Mouse (Mus musculus) left cerebral cortex, postnatal 36 days (tissue): ENCODE measurements at regions not wholly inside any gene's neighbourhood (a gene's known extent, or its start where the extent isn't known, plus 50 kb on each side); places are given as distances from the start of the nearest gene placed in this dataset.

Experiments used
- DNase-seq, 2 experiments: peaks; one replicate each; pipeline ENCODE4 v3.0.0; 2021 to 2022; ENCODE audit warnings: low spot score in 2 of 2, mixed read lengths in 1 of 2
- intact Hi-C: fragments of 180-260 bp; cut with DNase I; formaldehyde crosslinking; loops from one replicate; pipeline ENCODE4 v1.15.1; 2025

DNA sequence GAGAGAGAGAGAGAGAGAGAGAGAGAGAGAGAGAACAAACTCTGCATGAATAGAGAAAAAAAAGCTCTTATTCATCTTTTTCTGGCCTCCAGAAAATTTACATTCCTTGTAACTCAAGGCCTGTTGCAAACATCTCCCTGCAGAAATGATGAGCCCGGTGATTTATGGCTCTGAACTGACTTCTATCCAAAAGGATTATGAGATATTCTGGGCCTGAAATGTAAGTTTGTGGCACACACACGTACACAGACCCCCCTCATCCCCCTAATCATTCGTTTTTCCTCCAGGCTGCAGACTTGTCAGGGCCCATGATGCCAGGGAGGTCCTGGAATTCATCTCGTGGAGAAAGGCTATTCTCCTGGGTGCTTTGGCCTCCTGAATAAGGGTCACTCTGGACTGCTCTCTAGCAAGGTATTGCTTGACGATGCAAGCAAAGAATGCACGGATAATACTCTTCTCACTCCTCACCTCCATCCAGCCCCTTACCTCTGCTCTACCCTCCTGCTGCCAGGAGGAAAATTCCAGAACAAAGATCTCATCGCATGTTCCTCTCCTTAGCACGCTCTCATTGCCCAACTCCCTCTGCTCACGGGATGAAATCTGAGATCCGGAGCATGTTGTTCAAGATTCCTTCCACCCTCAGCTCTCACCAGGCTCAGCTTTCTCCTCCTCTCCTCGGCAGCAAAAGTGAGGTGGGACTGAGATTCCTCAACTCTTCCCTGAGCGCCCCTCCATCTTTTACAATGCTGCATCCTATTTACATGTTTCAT is 362.0 kb upstream of the Klf4 start:
- intact Hi-C loops, result no loop called here
- no peak for DNase-seq

DNA sequence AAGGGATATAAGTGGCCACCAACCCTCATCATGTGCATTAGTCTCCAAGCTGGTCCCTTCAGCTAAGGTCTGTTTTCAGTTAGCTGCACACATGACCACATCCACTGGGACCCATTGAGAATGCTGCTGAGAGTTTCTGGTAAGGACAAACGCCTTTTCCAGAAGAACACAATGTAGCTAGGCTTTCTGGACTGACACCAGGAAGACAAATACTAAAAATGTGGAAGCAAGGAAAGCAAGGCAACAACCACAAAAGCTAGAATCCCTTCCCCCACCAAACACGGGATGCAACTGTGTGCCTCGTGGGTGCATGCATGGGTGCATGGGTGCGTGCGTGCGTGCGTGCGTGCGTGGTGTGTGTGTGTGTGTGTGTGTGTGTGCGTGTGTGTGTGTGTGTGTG is 359.4 kb upstream of the Klf4 start:
- DNase-seq, result no peak
- intact Hi-C loops, result no loop called here

DNA sequence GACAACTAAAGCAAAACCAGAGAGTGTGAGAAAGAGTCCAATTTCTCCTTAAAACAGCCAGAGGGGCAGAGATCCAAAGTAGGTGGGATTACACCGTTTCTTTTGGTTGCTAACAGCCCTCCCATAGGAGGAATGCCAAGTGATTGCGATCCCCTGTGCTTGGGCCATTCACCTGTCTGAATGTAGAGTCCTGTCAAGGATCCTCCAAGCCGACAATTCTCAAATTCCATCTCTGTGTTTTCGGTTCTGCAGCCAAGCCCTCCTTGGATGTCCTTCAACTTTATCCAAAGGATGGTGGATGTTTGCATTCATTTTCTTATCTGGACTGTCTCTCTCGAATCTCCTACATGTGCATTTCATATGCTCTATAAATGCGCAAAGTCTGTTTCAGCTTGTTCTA is 355.3 kb upstream of the Klf4 start:
- intact Hi-C loops, result no loop called here
- no peak for DNase-seq

DNA sequence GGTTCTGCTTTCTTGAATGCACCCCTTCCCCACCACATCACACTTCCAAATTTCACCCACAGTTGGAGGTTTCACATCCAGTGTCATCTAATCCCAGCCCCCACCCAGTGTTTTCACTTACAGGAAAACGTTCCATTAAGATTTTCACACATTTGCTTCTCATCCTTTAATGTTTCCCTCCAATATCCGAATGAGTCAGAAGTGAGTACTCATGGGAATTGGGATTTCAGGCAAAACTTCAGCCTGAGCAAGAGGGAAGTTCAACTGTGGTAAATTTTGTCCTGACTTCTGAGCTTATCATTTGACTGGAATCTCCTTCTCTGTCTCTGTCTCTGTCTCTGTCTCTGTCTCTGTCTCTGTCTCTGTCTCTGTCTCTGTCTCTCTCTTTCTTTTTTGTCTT is 350.3 kb upstream of the Klf4 start:
- DNase-seq, result no peak
- intact Hi-C loops, result no loop called here

DNA sequence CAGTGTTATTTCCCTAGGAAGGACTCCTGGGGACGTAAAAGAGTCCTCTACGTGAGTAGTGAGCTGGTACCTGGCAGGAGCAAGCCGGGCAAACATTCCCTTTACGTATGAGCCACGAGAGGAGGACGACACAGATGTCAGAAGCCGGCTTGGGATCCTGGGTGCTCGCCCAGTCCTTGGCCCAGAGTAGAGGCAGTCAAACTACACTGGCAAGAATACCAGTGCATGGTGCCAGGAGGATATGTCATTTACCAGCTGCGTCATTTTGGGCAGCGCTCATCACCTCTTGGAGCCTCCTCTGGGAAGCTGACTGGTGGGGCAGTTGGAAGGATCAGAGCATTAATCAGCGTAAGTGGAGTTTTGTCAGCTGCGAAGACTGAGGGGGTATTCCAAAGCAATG is 343.0 kb upstream of the Klf4 start:
- intact Hi-C loops, result no loop called here

DNA sequence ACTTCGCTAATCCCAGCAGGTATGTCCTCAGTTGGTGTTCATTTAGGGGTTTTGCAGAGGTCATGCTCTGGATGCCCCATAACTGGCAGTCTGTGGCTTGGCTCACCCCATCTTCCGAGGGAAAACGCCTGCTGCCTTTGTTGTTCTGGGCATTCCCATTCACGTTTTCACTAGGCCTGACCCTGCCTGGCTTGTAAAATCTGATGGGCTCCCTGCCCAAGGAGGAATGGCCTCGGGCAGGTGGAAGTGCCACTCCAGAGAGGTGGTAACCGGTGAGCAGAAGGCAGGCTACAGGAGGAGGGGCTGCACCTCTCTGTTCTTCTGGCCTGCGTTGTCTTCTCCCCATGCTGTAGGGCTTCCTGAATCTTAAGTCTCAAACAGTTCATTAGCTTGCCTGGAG is 342.6 kb upstream of the Klf4 start:
- intact Hi-C loops, result no loop called here
- DNase-seq, result no peak

More for the DNA sequence above, 343.0 kb upstream of the Klf4 start:
- DNase-seq, result peak in 1 of 2 experiments; percentile 6

DNA sequence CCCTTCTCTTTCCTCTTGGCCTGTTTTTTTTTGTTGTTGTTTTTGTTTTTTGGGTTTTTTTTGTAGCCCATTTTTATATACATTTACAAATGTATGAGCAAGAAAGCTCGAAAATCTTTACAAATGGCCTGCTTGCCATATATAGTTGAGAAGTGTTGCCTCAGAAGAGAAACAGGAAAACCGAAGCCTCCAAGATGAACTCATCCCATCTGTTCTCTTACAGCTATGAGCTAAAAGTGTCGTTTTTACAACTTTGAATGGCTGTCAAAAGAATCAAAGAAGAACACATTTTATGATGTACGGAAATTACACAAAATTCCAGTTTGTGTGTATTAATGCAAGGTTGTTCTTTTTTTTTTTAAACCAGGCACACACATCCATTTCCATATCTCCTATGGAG is 342.0 kb upstream of the Klf4 start:
- intact Hi-C loops, result no loop called here
- no peak for DNase-seq

DNA sequence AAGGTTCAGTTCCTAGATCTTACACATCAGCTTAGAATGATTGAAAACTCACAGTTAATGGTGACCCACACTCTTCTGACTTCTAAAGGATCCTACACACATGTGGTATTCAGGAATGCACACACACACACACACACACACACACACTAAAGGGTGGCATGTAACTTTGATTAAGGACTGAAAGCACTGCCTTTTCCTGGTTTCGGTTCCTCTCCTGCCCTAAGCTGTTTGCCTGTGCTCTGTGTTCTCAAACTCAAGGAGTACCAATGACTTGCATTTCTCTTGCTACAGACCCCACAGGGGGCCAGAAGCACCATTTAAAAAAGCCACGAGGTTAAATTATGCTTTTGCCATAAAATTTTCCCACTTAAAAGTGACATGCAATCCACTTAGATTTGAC is 327.8 kb upstream of the Klf4 start:
- DNase-seq, result no peak
- intact Hi-C loops, result no loop called here

DNA sequence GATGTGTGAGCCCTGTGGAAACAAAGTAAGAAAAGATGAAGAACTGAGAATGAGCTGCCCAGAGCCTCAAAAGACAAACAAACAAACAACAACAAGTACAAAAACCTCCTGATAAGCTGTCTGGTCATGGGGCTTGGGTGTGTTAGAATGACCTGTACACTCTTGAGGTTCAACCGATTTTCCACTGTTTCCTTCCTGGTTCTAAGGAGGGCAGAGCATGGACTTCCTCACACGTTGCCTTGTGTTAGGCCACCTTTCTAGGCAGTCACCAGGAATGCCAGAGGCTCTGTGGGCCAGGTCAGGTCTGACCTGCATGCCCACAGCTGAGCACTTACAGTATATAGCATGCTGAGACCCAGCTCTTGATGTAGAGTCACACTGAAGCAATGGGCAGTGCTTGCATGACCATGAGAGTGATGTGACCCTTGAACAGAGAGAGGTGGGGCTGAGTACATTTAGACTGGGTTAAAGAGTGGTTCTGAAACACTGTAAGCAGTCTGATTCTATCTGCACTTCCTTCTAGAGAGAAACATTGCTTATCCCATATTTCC is 327.0 kb upstream of the Klf4 start:
- no peak for DNase-seq
- intact Hi-C loops, result no loop called here

DNA sequence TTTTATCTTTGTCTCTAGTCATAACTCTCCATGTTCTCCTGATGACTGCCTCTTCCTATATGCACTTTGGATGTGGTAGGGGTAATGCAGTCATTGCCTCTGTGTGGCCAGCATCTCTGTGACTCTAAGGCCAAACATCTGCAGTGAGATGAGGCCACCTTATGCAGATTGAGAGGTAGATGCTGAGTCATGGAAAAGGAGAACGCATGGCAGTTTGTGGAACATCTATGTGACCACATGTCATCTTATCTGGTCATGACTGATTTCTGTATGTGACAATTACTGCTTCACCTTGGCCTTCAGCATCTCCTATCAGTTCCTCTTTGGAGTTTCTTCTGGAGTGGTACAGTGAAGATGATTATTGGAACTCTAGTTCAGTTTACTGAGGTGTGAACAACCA is 319.2 kb upstream of the Klf4 start:
- intact Hi-C loops, result no loop called here
- no peak for DNase-seq

DNA sequence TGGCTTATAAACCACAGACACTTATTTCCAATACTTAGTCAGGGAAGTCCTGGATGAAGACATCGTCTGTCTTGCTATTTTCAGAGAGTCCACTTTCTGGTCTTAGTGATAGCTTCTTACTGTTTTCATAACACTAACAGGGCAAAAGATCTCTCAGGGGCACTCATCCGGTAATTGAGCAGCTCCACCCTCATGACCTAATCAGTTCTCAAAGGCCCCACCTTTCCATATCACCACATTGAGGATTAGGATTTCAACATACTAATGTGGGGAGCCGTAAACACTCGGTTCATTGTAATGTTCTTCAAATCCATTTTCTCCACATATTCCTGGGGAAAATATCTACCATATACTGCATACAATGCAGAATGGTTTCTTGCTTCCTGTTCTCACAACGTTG is 318.8 kb upstream of the Klf4 start:
- intact Hi-C loops, result no loop called here

DNA sequence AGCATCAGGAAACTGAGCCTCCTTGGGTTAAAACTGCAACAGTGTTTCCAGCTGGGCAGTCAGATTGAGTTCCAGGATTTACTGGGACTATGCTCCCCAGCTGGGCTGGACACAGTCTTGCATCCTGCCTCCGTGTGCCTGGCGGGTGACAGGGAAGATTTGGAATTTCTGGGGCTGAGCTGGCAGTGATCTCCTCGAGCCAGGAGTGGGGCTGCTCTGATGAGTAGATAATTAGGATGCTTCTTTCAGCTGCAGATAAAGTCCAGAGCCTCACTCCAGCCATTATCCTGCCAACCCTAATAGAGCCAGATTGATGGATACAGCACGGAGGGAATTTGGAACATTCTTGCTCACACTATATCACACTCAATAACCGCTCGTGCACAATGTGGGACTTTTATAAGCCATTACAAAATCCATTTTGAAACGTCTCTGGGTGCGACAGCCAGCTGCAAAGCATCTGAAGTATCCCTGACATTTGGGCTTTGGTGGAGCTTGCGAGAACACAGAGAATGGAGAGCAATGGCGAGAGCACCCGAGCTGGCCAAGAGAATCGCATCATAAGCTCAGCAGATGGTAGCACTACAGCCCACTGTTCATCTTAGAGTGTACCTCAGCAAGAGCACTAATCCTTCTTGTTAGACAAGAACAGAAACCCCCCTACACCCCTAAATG is 311.6 kb upstream of the Klf4 start:
- intact Hi-C loops, result no loop called here
- no peak for DNase-seq

More for the DNA sequence above, 318.8 kb upstream of the Klf4 start:
- DNase-seq, result no peak

DNA sequence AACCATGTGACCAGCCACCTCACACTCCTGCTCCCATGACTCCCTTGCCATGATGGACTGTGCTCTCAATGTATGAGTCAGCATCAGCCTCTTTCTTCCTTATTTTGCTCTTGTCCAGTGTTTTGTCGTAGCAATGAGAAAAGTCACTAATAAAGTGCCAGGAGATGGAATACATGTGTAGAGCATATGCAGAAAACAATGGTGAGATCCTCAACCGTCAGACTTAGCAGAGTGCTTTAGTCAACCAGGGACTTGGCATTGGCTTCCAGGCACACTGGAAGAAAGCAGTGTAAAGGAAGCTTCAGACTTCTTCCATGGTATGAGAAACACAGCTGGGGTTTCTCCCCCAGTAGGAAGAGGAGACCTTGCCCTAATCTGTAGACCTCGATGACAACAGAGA is 306.3 kb upstream of the Klf4 start:
- intact Hi-C loops, result no loop called here

DNA sequence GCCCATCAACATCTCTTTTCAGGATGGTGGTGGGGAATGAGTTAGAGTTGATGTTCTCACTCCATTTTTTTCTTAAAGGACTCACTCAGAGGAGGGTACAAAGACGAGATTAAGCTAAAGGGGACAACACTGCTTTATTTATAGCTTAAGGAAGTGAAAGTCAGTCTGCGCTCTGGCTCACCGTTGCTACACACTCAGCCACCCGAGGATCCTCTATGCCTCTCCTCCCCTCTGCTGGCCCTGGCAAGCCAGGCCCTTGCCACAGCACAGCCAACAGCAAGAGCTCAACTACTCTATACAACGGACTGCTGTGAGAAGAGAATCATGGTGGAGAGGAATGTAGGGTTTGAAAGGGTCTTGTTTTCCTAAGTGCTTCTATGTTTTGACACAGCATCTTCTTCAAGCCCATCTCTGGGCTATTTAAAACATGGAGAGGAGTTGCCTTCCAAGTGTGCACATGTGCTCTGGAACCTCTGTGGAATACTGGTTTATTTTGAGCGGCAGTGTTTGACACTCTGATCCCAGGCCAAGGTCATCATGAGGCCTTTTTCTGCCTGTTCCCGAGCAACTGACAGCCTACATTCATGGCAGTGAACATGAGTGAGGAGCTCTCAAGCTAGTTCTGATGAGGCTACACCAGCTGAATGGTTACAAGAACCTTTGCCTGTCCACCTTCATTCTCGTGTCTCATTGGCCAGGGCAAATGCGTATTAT is 291.9 kb upstream of the Klf4 start:
- DNase-seq, result no peak
- intact Hi-C loops, result no loop called here

More for the DNA sequence above, 306.3 kb upstream of the Klf4 start:
- DNase-seq, result no peak

DNA sequence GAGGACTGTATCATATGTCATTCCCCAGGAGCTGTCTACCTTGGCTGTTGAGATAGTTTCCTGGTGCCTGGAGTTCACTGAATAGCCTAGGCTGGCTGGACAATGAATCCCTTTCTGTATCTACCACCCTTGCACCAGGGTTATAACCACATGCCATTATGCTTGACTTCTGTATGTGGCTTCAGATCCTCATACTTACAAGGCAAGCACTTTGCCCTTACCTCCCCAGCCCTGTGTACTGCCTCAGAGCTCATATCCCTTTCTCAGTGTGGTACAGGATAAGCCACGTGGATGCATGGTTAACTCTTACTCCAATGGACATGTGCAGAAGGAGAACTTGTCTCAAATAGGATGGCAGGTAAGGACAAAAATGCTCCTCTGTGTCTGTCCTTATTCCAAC is 291.3 kb upstream of the Klf4 start:
- no peak for DNase-seq
- intact Hi-C loops, result no loop called here

DNA sequence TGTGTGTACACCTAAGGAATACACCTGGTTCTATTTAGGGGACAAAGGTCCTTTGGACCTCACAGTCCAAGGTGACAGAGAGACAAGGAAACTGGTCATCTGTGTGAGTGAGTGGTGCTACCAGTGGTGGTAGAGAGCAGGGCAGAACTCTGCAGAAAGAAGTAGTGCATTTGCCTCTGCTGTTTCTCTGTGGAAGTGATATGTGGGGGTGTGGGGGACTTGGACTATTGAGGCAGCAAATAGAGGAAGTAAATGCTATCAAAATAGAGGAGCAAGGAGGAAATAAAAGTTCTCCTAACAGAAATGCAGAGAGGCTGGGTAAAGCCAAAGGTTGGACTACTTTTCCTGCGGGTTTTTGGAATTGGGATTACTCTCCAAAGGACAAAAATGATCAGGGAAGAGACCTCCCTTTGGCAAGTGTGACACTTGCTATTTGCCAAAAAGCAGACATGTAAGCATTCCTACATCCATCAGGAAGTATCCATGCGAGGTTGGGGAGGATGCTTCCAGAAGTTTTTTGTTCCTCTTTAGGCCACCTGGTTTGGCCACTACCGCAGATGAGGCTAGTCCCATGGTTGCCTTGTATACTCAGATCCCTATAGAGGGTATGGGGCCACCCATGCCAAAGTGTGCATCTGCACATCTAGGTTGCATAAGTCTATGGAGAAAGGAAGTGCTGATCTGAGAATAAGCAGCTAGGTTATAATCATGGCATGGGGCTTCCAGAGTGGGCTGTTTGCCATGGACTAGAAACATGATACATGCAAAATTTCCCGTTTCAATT is 285.0 kb upstream of the Klf4 start:
- DNase-seq, result no peak
- intact Hi-C loops, result no loop called here

DNA sequence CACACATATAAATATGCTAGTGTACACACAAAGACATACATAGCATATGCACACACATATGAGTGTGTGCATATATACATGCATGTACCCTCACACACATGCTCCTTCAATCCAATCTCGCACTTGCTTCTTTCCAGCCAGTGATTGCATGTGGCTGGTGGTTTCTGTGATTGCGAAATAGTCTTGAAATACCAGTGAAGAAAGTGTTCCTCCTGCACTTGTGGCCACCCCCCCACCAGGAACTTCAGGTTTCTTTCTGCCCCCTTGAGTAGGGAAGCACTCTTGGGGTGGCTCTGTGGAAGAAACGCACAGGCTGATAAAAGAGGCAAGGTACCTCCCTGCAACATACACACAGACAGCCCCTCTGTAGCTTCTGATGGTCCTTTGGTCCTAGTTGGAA is 283.6 kb upstream of the Klf4 start:
- intact Hi-C loops, result no loop called here

DNA sequence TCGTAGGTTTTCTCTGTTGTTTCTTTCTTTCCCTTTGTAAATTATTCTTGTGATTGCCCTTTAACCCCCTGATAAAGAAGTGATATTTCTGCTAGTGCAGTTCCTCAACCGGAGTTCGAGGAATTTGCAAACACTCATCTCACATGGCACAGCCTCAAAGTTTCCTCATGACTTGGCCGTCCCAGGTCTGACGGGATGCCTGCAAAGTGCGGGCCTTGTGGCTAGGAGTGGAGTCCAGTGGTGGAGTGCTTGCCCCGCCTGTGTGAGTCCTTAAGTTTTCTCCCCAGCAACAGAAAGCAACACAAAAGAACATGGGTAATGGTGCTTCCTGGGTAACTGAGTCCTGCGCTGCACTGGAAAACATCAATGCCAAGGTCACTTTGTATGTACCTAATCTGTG is 280.6 kb upstream of the Klf4 start:
- DNase-seq, result no peak
- intact Hi-C loops, result no loop called here

More for the DNA sequence above, 283.6 kb upstream of the Klf4 start:
- DNase-seq, result no peak

DNA sequence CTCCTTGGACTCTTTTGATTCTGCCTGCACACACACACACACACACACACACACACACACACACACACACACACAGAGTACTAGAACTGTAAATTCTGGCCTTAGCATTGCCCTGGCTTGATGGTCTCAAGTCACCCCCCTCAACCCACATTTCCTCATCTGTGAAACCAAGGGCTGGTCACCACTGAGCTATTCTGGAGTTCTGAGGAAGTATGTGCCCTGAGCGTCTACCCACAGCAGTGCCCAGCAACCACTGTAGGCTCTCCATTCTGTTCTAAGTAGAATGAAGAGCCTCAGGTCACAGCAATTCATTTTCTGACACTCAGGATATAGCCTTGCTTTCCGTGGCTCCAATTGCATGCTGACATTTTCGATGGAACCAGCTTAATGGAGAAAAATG is 279.4 kb upstream of the Klf4 start:
- intact Hi-C loops, result no loop called here
- DNase-seq, result no peak

DNA sequence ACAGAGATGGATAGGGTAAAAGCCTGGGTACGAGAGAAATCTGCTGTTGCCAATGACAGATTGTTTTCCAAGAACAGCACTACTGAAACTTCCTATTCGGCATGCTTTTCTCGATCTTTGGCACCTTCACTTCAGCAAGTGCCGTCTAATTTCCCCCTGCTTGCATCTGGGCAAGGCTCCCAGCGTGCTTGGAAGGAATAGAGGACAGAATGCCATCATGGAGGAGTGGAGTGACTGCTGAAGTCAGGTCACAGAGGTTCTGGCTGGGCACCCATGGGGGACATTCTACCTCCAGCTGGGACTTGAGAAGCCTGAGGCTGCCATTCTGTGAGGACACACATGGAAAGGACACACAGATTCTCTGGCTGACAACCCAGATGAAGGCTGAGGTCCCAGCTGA is 276.2 kb upstream of the Klf4 start:
- intact Hi-C loops, result no loop called here
- DNase-seq, result no peak
